Mouse (Mus musculus): ENCODE results near the gene Ntf3.
A peak's percentile ranks its signal among the peaks of the same experiment; 100 is the strongest.

Gene Ntf3

GRCm38 (mm10) chr6:126106051-126106797 is 60.5 kb downstream of the Ntf3 start:
- DNase-seq (ENCODE audit: low read depth, low spot score), result no peak

- DNase-seq (ENCODE audit: low read depth, low spot score), result no peak
These were observed 61.5 kb downstream of the Ntf3 start for GRCm38 (mm10) chr6:126105083-126105740.

- DNase-seq (ENCODE audit: low read depth, low spot score), result peak; percentile 78
These were observed 64.1 kb downstream of the Ntf3 start for GRCm38 (mm10) chr6:126102571-126102970.

- no peak for DNase-seq (ENCODE audit: low read depth, low spot score)
These were observed 64.7 kb downstream of the Ntf3 start for GRCm38 (mm10) chr6:126102007-126102406.

- DNase-seq (ENCODE audit: low read depth, low spot score), result no peak
These were observed 66.1 kb downstream of the Ntf3 start for GRCm38 (mm10) chr6:126100579-126100978.

DNA sequence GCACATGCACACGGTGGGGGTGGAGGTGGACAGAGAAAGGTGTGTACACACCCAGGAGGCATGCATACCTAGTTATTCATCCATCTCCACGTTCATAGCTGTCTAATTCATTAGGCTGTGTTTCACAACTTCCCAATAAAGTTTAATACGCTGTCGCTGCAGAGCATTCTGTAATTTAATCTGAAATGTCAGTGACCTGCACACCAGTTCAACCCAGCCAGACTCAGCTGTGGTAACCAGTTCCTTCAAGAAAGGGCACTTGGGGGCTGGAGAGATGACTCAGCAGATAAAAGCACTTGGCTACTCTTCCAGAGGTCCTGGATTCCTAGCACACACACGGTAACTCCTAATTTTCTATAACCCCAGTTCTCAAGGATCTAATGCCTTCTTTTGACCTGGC is 69.2 kb downstream of the Ntf3 start:
- DNase-seq (ENCODE audit: low read depth, low spot score), result no peak

DNA sequence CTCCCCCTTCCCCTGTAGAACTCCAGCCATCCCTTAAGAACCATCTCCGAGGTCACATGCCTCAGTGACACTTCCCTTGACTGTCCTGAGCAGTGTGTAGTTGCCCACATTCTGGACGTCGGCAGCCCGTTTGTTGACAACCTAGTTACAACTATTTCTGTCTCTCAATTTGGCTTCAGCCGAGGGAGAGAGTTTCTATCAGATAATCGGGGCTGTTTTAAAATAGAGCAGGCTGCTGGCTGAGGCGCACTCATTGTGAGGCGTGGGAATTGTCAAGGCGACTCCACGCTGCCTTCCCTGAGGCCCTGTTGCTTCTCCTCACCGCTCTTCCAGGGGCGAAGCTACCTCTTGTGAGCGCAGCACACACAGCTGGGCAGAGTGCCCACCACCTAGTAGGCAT is 70.6 kb downstream of the Ntf3 start:
- no peak for DNase-seq (ENCODE audit: low read depth, low spot score)

DNA sequence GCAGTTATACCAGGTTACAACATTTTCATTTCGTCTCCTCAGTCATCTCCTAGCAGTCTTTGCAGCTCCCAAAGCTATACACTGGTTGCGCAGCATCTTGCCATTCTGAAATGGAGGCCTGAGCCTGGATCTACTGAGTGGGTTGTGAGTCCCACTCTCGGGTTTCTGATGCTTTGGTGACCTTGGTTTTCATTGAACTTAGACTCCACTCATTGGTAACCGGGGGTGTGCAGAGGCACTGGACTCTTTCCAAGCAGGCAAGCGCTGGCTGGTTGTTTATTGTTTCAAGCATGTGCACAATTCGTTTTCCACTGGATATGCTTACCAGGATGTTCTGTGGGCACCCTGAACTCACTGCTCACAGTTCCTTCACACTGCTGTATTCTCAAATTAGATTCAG is 71.7 kb downstream of the Ntf3 start:
- DNase-seq (ENCODE audit: low read depth, low spot score), result no peak

- DNase-seq (ENCODE audit: low read depth, low spot score), result peak; percentile 10
These were observed 74.7 kb downstream of the Ntf3 start for GRCm38 (mm10) chr6:126092026-126092425.

DNA sequence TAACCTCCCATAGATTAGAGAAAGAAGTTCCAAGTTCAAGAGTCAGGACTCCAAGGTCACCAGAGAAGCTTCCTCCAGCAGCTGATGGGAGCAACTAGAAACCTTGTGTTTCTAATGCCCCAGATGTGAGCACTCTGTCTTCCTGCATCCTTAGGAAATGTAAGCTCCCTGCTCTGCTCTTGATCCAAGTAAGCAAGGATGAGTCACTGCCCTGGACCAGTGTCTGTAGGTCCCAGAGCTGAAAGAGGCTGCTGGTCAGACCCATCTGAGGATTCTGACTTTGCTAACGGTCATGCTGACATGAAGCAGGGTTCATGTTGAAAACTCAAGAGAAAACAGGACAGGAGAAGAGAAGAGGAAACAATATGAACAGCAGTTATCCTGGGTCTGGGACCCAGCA is 76.6 kb downstream of the Ntf3 start:
- no peak for DNase-seq (ENCODE audit: low read depth, low spot score)

- no peak for DNase-seq (ENCODE audit: low read depth, low spot score)
These were observed 78.0 kb downstream of the Ntf3 start for GRCm38 (mm10) chr6:126088489-126089265.

DNA sequence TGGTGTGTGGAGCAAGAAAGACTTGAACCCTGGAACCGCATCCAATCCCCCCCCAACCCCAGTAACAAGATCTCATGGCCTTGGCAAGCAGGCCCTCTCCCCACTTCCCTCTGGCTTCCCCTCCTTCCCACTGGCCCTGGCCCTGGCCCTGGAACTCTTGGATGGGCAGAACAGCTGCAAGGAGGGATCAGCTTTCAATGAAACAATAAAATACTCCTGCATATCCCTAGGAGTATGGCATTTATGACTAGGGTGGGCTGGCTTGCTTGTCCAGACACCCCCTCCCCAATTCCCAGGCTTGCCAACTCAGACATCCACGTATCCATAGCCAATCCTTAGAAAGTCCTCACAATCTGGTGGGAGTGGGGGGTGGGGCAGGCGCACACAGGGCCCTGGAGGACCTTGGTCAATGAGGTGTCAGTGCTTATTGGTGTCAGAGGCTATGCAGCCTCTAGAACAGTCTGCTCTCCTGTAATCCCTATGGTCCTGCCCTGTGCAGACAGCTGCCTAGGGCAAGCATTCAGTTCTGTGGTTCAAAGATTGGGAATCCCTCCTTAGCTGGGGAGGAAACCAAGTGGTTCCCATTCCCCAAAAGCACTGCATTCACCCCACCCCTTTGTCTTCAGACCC is 80.3 kb downstream of the Ntf3 start:
- no peak for DNase-seq (ENCODE audit: low read depth, low spot score)

GRCm38 (mm10) chr6:126080531-126080930 is 86.2 kb downstream of the Ntf3 start:
- DNase-seq (ENCODE audit: low read depth, low spot score), result no peak

GRCm38 (mm10) chr6:126057706-126058105 is 109.0 kb downstream of the Ntf3 start:
- no peak for DNase-seq (ENCODE audit: low read depth, low spot score)

DNA sequence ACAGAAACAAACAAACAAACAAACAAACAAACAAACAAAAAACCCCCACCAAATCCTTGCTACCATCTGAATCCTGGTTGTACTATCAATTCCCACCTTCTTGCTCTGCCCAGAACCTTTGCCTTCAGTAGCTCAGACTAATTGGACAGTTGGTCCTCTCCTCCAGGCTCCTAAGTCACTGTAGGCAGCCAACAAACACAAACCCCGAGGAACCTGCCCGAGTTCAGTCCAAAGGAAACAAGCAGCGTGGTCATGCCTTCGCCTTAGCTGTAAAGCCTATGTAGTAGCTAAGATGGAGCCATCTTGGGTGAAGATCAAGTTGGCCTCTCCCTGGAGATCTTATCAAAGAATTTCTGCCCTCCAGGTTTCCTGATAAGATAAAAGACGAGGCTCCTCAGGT is 113.6 kb downstream of the Ntf3 start:
- no peak for DNase-seq (ENCODE audit: low read depth, low spot score)

Data from R1 (cell line).